8 mouse cellular contexts compared by ENCODE assay signal in genomic region chr7:13288621-13289020, GRCm38 (mm10). TPM values are rescaled to one million over a fixed set of nuclear protein-coding genes. Genes with fewer than 3 reads are reported as not detected.
DNase-seq lines count a peak whose midpoint lies in the region; ATAC-seq and TF ChIP-seq lines count a peak whose summit lies in the region.
"Had no signal": no experiment of that assay in that cellular context is flagged by ENCODE, and none has a peak within 500 bp of the region (broad histone marks: within the 10 kb centered on the region; RNA-seq: fewer than 3 reads in every experiment).

No protein-coding gene starts in this region.

- H3K9me3 ChIP-seq in forebrain, embryonic 15.5 days: no peaks in the 10 kb centered on the region
- H3K9me3 ChIP-seq in liver, embryonic 15.5 days (replicated peaks): no peaks in the 10 kb centered on the region

- ATAC-seq in forebrain, embryonic 15.5 days (replicated peaks): peak; percentile 66; the same call in 1 of the 2 replicates
- peak; percentile 44; the same call in 1 of the 2 replicates for ATAC-seq in liver, embryonic 15.5 days (ENCODE audit: insufficient read depth)

- 35% methylated on average over 5 of the region's 5 CpGs for WGBS in liver, adult 2 months
- WGBS in forebrain, embryonic 15.5 days: 45% methylated on average over 5 of the region's 5 CpGs
- 53% methylated on average over 5 of the region's 5 CpGs for WGBS in liver, embryonic 15.5 days (ENCODE audit: insufficient replicate concordance)

- no peaks in the 10 kb centered on the region for H3K36me3 ChIP-seq in liver, adult 2 months (ENCODE audit: control insufficient read depth, insufficient read depth, low read length)
- H3K36me3 ChIP-seq in forebrain, embryonic 15.5 days: peaks cover 55% of the 10 kb centered on the region
- H3K36me3 ChIP-seq in liver, embryonic 15.5 days (replicated peaks): peaks cover 100% of the 10 kb centered on the region
- no peaks in the 10 kb centered on the region; the same call in 1 of the 2 replicates for H3K36me3 ChIP-seq in splenic B cell, adult 2 months (ENCODE audit: control insufficient read depth, insufficient read depth, low read length, poor library complexity, severe bottlenecking)

- H3K27ac ChIP-seq in liver, adult 2 months (replicated peaks; ENCODE audit: insufficient read depth, low read depth, low read length): no peak overlapping the region
- no peak overlapping the region for H3K27ac ChIP-seq in forebrain, embryonic 15.5 days (replicated peaks)
- H3K27ac ChIP-seq in liver, embryonic 15.5 days (replicated peaks): no peak overlapping the region

- TF ChIP-seq POLR2A in liver, adult 2 months (IDR thresholded peaks at IDR 0.05; ENCODE audit: extremely low read depth, insufficient read depth, low read length): no peak

- peak; percentile 47 for TF ChIP-seq CTCF in liver, adult 2 months (IDR thresholded peaks at IDR 0.05; ENCODE audit: low read depth, low read length)

- no peak overlapping the region for H3K4me2 ChIP-seq in forebrain, embryonic 15.5 days (replicated peaks)
- no peak overlapping the region for H3K4me2 ChIP-seq in liver, embryonic 15.5 days

- H3K79me2 ChIP-seq in liver, adult 2 months (ENCODE audit: control insufficient read depth, insufficient read depth, low read length): no peaks in the 10 kb centered on the region

- H3K27me3 ChIP-seq in liver, adult 2 months (ENCODE audit: control insufficient read depth, insufficient read depth, low read length): no peaks in the 10 kb centered on the region
- H3K27me3 ChIP-seq in forebrain, embryonic 15.5 days: no peaks in the 10 kb centered on the region
- H3K27me3 ChIP-seq in liver, embryonic 15.5 days: no peaks in the 10 kb centered on the region
- no peaks in the 10 kb centered on the region for H3K27me3 ChIP-seq in splenic B cell, adult 2 months (ENCODE audit: control insufficient read depth, insufficient read depth, low read length, poor library complexity, severe bottlenecking)

- H3K4me1 ChIP-seq in liver, adult 2 months (ENCODE audit: control insufficient read depth, insufficient read depth, low read length): peaks cover 4% of the 10 kb centered on the region; the same call in 1 of the 2 replicates
- H3K4me1 ChIP-seq in forebrain, embryonic 15.5 days: no peaks in the 10 kb centered on the region
- no peaks in the 10 kb centered on the region for H3K4me1 ChIP-seq in liver, embryonic 15.5 days (replicated peaks)

- peak; percentile 37 for DNase-seq in liver, adult 2 months (ENCODE audit: extremely low read depth, low read depth, low spot score)
- DNase-seq in liver: no peak
- DNase-seq in NIH3T3 (ENCODE audit: low read depth): peak; percentile 77
- DNase-seq in splenic B cell, adult 2 months (ENCODE audit: low read depth, low spot score): peak; percentile 46
- DNase-seq in thymus, postnatal 25 days: no peak

- no peak overlapping the region for H3K4me3 ChIP-seq in liver, adult 2 months (ENCODE audit: insufficient read depth, low read depth, low read length)
- no peak overlapping the region for H3K4me3 ChIP-seq in forebrain, embryonic 15.5 days
- H3K4me3 ChIP-seq in liver, embryonic 15.5 days (replicated peaks): no peak overlapping the region
- H3K4me3 ChIP-seq: erythroblast, embryonic 14.5 days had no signal

- no peak overlapping the region for H3K9ac ChIP-seq in liver, adult 2 months (ENCODE audit: low read depth, low read length)
- H3K9ac ChIP-seq in forebrain, embryonic 15.5 days (replicated peaks): no peak overlapping the region
- H3K9ac ChIP-seq in liver, embryonic 15.5 days: no peak overlapping the region

RNA-seq across cellular contexts. Expression of gene Zswim9, which starts 10.1 kb away (rescaled TPM):
- 3.1 TPM in 2 replicates for total RNA-seq in liver, adult 2 months (2014; rRNA removed)
- 1.0 and 1.5 TPM in 2 replicates for polyA plus RNA-seq in liver, adult 2 months (2012; rRNA removed)
- 12.8 and 14.6 TPM in 2 replicates for polyA plus RNA-seq in forebrain, embryonic 15.5 days (2015; fragmentation: Nextera tagmentation; extraction: Ambion mirVana)
- 1.9 and 2.3 TPM in 2 replicates for polyA plus RNA-seq in liver, embryonic 15.5 days (2015; fragmentation: Nextera tagmentation; extraction: Ambion mirVana)

RNA-seq across cellular contexts. Expression of gene Lig1, which starts 11.5 kb away (rescaled TPM):
- 1.3 and 3.2 TPM in 2 replicates for total RNA-seq in liver, adult 2 months (2014; rRNA removed)
- polyA plus RNA-seq in liver, adult 2 months (2012; rRNA removed): 1.4 and 1.6 TPM in 2 replicates
- polyA plus RNA-seq in forebrain, embryonic 15.5 days (2015; fragmentation: Nextera tagmentation; extraction: Ambion mirVana): 50.7 and 54.9 TPM in 2 replicates
- polyA plus RNA-seq in liver, embryonic 15.5 days (2015; fragmentation: Nextera tagmentation; extraction: Ambion mirVana): 86.4 and 94.8 TPM in 2 replicates

RNA-seq across cellular contexts. Expression of gene Pla2g4c, which starts 35.8 kb away (rescaled TPM):
- 0.09 TPM in 1 of 2 replicates, not detected in the other for total RNA-seq in liver, adult 2 months (2014; rRNA removed)
- 0.05 TPM in 1 of 2 replicates, not detected in the other for polyA plus RNA-seq in liver, adult 2 months (2012; rRNA removed)
- 0.61 and 0.65 TPM in 2 replicates for polyA plus RNA-seq in forebrain, embryonic 15.5 days (2015; fragmentation: Nextera tagmentation; extraction: Ambion mirVana)
- polyA plus RNA-seq in liver, embryonic 15.5 days (2015; fragmentation: Nextera tagmentation; extraction: Ambion mirVana): 1.5 and 1.8 TPM in 2 replicates

Comparison
In these comparisons a context has a peak if more than half of its experiments do, and no peak if none do; other contexts are left out.
1. DNase-seq: peak in liver, adult 2 months (single experiment), NIH3T3 (single experiment) and splenic B cell, adult 2 months (single experiment); none in liver (single experiment) and thymus, postnatal 25 days (single experiment).
2. RNA of gene Lig1, which starts 11.5 kb away (polyA plus RNA-seq): 86.4 to 94.8 TPM in liver, embryonic 15.5 days and 50.7 to 54.9 TPM in forebrain, embryonic 15.5 days; 1.4 to 1.6 TPM in liver, adult 2 months; every median in the first group is over 10 times any median in the second.